Comparison of ENCODE assay signal across 15 mouse cellular contexts in the genomic region with DNA sequence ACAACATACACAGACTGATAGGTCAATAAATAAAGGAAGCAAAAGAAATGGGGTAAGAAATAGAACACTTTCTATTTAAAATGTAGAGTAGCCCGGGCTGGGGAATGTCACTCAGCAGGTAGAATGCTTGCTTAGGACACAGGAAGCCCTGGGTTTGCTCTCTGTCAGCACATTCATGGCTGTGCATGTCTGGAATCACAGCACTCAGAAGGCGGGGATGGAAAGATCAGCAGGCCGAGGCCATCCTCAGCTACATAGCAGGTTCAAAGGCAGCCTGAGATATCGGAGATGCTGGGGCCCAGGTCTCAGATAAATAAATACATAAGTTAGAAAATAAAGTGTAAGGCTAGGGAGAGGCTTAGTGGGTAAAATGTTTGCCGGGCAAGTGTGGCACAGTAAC. TPM values are rescaled to one million over a fixed set of nuclear protein-coding genes. Genes with fewer than 3 reads are reported as not detected.
DNase-seq lines count a peak whose midpoint lies in the region.
"Had no signal": no experiment of that assay in that cellular context is flagged by ENCODE, and none has a peak within 500 bp of the region (broad histone marks: within the 10 kb centered on the region; RNA-seq: fewer than 3 reads in every experiment).

No protein-coding gene starts in this region.

- peak; percentile 76 for DNase-seq in heart, adult 11 months
- DNase-seq in heart, postnatal 4 days = no peak
- DNase-seq in heart, embryonic 10.5 days (ENCODE audit: low spot score) = peak; percentile 69
- no peak for DNase-seq in heart, postnatal 14 days
- DNase-seq: adrenal gland, adult 2 months; adrenal gland, adult 8-10 months; adrenal gland, postnatal 10 days; adrenal gland, postnatal 14 days; adrenal gland, postnatal 25 days; adrenal gland, postnatal 36 days; B cell, adult 2 months; cerebellum, adult 11 months; cerebellum, adult 11-12 months; cerebellum, adult 18-20 months had no signal

- H3K9me3 ChIP-seq in heart, embryonic 10.5 days = no peaks in the 10 kb centered on the region
- H3K9me3 ChIP-seq: G1E had no signal

- H3K27ac ChIP-seq in heart, embryonic 10.5 days = no peak overlapping the region

- H3K4me3 ChIP-seq in heart, embryonic 10.5 days = no peak overlapping the region

- 0 out of 2 replicates have a peak, but pooled peaks cover 3% of the 10 kb centered on the region for H3K27me3 ChIP-seq in heart, embryonic 10.5 days (ENCODE audit: insufficient read depth, poor library complexity, severe bottlenecking)

- intact Hi-C loops in heart, postnatal 14 days (cut with DNase I) = no loop called here

- H3K4me1 ChIP-seq in heart, embryonic 10.5 days = no peaks in the 10 kb centered on the region

- H3K36me3 ChIP-seq in heart, embryonic 10.5 days = no peaks in the 10 kb centered on the region
- H3K36me3 ChIP-seq: G1E had no signal

- WGBS in heart, embryonic 10.5 days = 57% methylated on average over 5 of the region's 5 CpGs

RNA-seq across cellular contexts. Expression of a gene that starts 9.2 kb away (rescaled TPM):
- 1 to 10 TPM; 7.1 to 7.4 TPM for total RNA-seq in heart, postnatal 4 days (2021)
- 2.7 and 3.0 TPM in 2 replicates for polyA plus RNA-seq in heart, embryonic 10.5 days (2016; fragmentation: Nextera tagmentation; extraction: Ambion mirVana)
- 1 to 10 TPM; 6.4 to 7.2 TPM for total RNA-seq in heart, postnatal 14 days (2021)

RNA-seq across cellular contexts. Expression of a gene that starts 45.0 kb away (rescaled TPM):
- 10 to 100 TPM; 57.5 to 59.1 TPM for total RNA-seq in heart, postnatal 4 days (2021)
- 46.2 and 55.0 TPM in 2 replicates for polyA plus RNA-seq in heart, embryonic 10.5 days (2016; fragmentation: Nextera tagmentation; extraction: Ambion mirVana)
- 10 to 100 TPM; 73.6 to 79.9 TPM for total RNA-seq in heart, postnatal 14 days (2021)
- polyA plus RNA-seq: G1E had no signal

Comparison
In these comparisons a context has a peak if more than half of its experiments do, and no peak if none do; other contexts are left out.
1. DNase-seq: peak in heart, adult 11 months (single experiment) and heart, embryonic 10.5 days (single experiment); none in heart, postnatal 4 days (single experiment) and heart, postnatal 14 days (0 of 2).